Mouse (Mus musculus) forebrain, embryonic 10.5 days (tissue): ENCODE measurements around the gene Abat. TPM values are rescaled to one million over a fixed set of nuclear protein-coding genes. Genes with fewer than 3 reads are reported as not detected.

Source experiments
- DNase-seq: peaks from one replicate; pipeline ENCODE4 v3.0.0-alpha.2; 2017; ENCODE audit warnings: low spot score; ENCODE audit errors: extremely low spot score
- H3K27ac ChIP-seq: fragments of 300-500 bp; sonication (generic); 2 replicates; pipeline ENCODE4 v1.5.1; 2016; ENCODE audit warnings: mild to moderate bottlenecking
- H3K27me3 ChIP-seq: fragments of 300-500 bp; sonication (generic); 2 replicates; pipeline ENCODE4 v1.6.1; 2016; ENCODE audit warnings: mild to moderate bottlenecking; ENCODE audit not compliant: poor library complexity, severe bottlenecking
- H3K36me3 ChIP-seq: fragments of 300-500 bp; sonication (generic); replicated peaks from 2 replicates; pipeline ENCODE4 v1.6.1; 2016; ENCODE audit warnings: mild to moderate bottlenecking, moderate library complexity
- H3K4me1 ChIP-seq: fragments of 300-500 bp; sonication (generic); 2 replicates; pipeline ENCODE4 v1.6.1; 2016
- H3K4me3 ChIP-seq: fragments of 300-500 bp; sonication (generic); 2 replicates; pipeline ENCODE4 v1.5.1; 2016; ENCODE audit warnings: mild to moderate bottlenecking, moderate library complexity
- H3K9me3 ChIP-seq: fragments of 300-500 bp; sonication (generic); 2 replicates; pipeline ENCODE4 v1.6.1; 2016; ENCODE audit warnings: mild to moderate bottlenecking, moderate library complexity
- WGBS: fragments of 180-500 bp; shearing (Covaris S2); methylation state at CpG from one replicate; pipeline ENCODE4 v1.1.7; 2016; 5-methylcytosine and 5-hydroxymethylcytosine counted together
- polyA plus RNA-seq: library from polyadenylated mRNA; unstranded; fragments of >200 nt; fragmentation: Nextera tagmentation; extraction: Ambion mirVana; gene quantifications from 2 replicates; pipeline ENCODE4 v1.2.1, GENCODE M21; 2016

The Abat gene
- polyA plus RNA-seq, 1 experiment from 2014 or later = 16.2 TPM

- 94% methylated on average over 5 of the region's 5 CpGs for WGBS
- Histone ChIP-seq H3K4me3 (no peak overlapping the region), H3K27ac (no peak overlapping the region), H3K27me3 (no peaks in the 10 kb centered on the region), H3K4me1 (peaks cover 3% of the 10 kb centered on the region; the same call in 1 of the 2 replicates), H3K36me3 (peaks cover 4% of the 10 kb centered on the region; the same call in 1 of the 2 replicates), H3K9me3 (peaks cover 6% of the 10 kb centered on the region; the same call in 1 of the 2 replicates)
- no peak for DNase-seq
Measured at GRCm38 (mm10) chr16:8582579-8583295, 69.5 kb downstream of the Abat start.

- no peak overlapping the region for H3K27ac ChIP-seq
- H3K36me3 ChIP-seq = peaks cover 4% of the 10 kb centered on the region; the same call in 1 of the 2 replicates
- no peak overlapping the region for H3K4me3 ChIP-seq
- H3K27me3 ChIP-seq = no peaks in the 10 kb centered on the region
- WGBS = 80% methylated on average over 1 of the region's 1 CpGs
- H3K4me1 ChIP-seq = peaks cover 3% of the 10 kb centered on the region; the same call in 1 of the 2 replicates
- peaks cover 6% of the 10 kb centered on the region; the same call in 1 of the 2 replicates for H3K9me3 ChIP-seq
- no peak for DNase-seq
Measured at GRCm38 (mm10) chr16:8584248-8584647, 71.0 kb downstream of the Abat start.

- H3K27ac ChIP-seq = no peak overlapping the region
- 83% methylated on average over 5 of the region's 5 CpGs for WGBS
Measured at GRCm38 (mm10) chr16:8585056-8585455, 71.8 kb downstream of the Abat start.

GRCm38 (mm10) chr16:8595411-8595810 is 82.2 kb downstream of the Abat start:
- Histone ChIP-seq H3K9me3 (no peaks in the 10 kb centered on the region), H3K27me3 (no peaks in the 10 kb centered on the region), H3K36me3 (no peaks in the 10 kb centered on the region), H3K4me1 (no peaks in the 10 kb centered on the region), H3K27ac (no peak overlapping the region), H3K4me3 (no peak overlapping the region)
- DNase-seq = no peak
- WGBS = 79% methylated on average over 4 of the region's 4 CpGs

More at GRCm38 (mm10) chr16:8585056-8585455, 71.8 kb downstream of the Abat start:
- peaks cover 6% of the 10 kb centered on the region; the same call in 1 of the 2 replicates for H3K9me3 ChIP-seq
- DNase-seq = no peak
- peaks cover 4% of the 10 kb centered on the region; the same call in 1 of the 2 replicates for H3K36me3 ChIP-seq
- H3K27me3 ChIP-seq = no peaks in the 10 kb centered on the region
- no peak overlapping the region for H3K4me3 ChIP-seq
- H3K4me1 ChIP-seq = peaks cover 3% of the 10 kb centered on the region; the same call in 1 of the 2 replicates

GRCm38 (mm10) chr16:8596336-8596735 is 83.1 kb downstream of the Abat start:
- WGBS = 84% methylated on average over 4 of the region's 4 CpGs
- Histone ChIP-seq H3K9me3 (no peaks in the 10 kb centered on the region), H3K27ac (no peak overlapping the region)

GRCm38 (mm10) chr16:8597516-8597915 is 84.3 kb downstream of the Abat start:
- H3K36me3 ChIP-seq = no peaks in the 10 kb centered on the region
- no peaks in the 10 kb centered on the region for H3K9me3 ChIP-seq
- no peak overlapping the region for H3K27ac ChIP-seq
- 87% methylated on average over 5 of the region's 5 CpGs for WGBS
- no peak overlapping the region for H3K4me3 ChIP-seq
- no peaks in the 10 kb centered on the region for H3K27me3 ChIP-seq
- no peaks in the 10 kb centered on the region for H3K4me1 ChIP-seq
- no peak for DNase-seq

More at GRCm38 (mm10) chr16:8596336-8596735, 83.1 kb downstream of the Abat start:
- Histone ChIP-seq H3K27me3 (no peaks in the 10 kb centered on the region), H3K4me1 (no peaks in the 10 kb centered on the region), H3K36me3 (no peaks in the 10 kb centered on the region), H3K4me3 (no peak overlapping the region)
- no peak for DNase-seq

- Histone ChIP-seq H3K27ac (no peak overlapping the region), H3K4me1 (no peaks in the 10 kb centered on the region), H3K36me3 (no peaks in the 10 kb centered on the region), H3K9me3 (no peaks in the 10 kb centered on the region), H3K4me3 (no peak overlapping the region), H3K27me3 (no peaks in the 10 kb centered on the region)
- 92% methylated on average over 3 of the region's 3 CpGs for WGBS
- no peak for DNase-seq
Measured at GRCm38 (mm10) chr16:8603789-8604188, 90.6 kb downstream of the Abat start.

- no peaks in the 10 kb centered on the region for H3K4me1 ChIP-seq
- no peaks in the 10 kb centered on the region for H3K36me3 ChIP-seq
- no peaks in the 10 kb centered on the region for H3K27me3 ChIP-seq
- DNase-seq = no peak
- H3K4me3 ChIP-seq = no peak overlapping the region
- 83% methylated on average over 3 of the region's 3 CpGs for WGBS
- H3K27ac ChIP-seq = no peak overlapping the region
- H3K9me3 ChIP-seq = no peaks in the 10 kb centered on the region
Measured at GRCm38 (mm10) chr16:8610397-8610796, 97.2 kb downstream of the Abat start.

- 91% methylated on average over 8 of the region's 8 CpGs for WGBS
Measured at GRCm38 (mm10) chr16:8612214-8613005, 99.2 kb downstream of the Abat start.

GRCm38 (mm10) chr16:8613039-8613438 is 99.8 kb downstream of the Abat start:
- Histone ChIP-seq H3K4me1 (no peaks in the 10 kb centered on the region), H3K27me3 (no peaks in the 10 kb centered on the region)
- WGBS = 85% methylated on average over 4 of the region's 4 CpGs

More at GRCm38 (mm10) chr16:8612214-8613005, 99.2 kb downstream of the Abat start:
- no peaks in the 10 kb centered on the region for H3K27me3 ChIP-seq
- DNase-seq = no peak
- no peaks in the 10 kb centered on the region for H3K4me1 ChIP-seq
- no peak overlapping the region for H3K4me3 ChIP-seq
- no peaks in the 10 kb centered on the region for H3K36me3 ChIP-seq
- H3K9me3 ChIP-seq = no peaks in the 10 kb centered on the region
- H3K27ac ChIP-seq = no peak overlapping the region

GRCm38 (mm10) chr16:8613447-8613846 is 100.2 kb downstream of the Abat start:
- Histone ChIP-seq H3K27ac (no peak overlapping the region), H3K27me3 (no peaks in the 10 kb centered on the region), H3K4me1 (no peaks in the 10 kb centered on the region), H3K36me3 (no peaks in the 10 kb centered on the region), H3K4me3 (no peak overlapping the region), H3K9me3 (no peaks in the 10 kb centered on the region)
- 86% methylated on average over 3 of the region's 3 CpGs for WGBS
- no peak for DNase-seq

More at GRCm38 (mm10) chr16:8613039-8613438, 99.8 kb downstream of the Abat start:
- Histone ChIP-seq H3K27ac (no peak overlapping the region), H3K9me3 (no peaks in the 10 kb centered on the region), H3K36me3 (no peaks in the 10 kb centered on the region), H3K4me3 (no peak overlapping the region)
- DNase-seq = no peak

GRCm38 (mm10) chr16:8619659-8620314 is 106.6 kb downstream of the Abat start:
- no peak overlapping the region for H3K4me3 ChIP-seq
- DNase-seq = no peak
- H3K9me3 ChIP-seq = peaks cover 5% of the 10 kb centered on the region; the same call in 1 of the 2 replicates
- H3K36me3 ChIP-seq = no peaks in the 10 kb centered on the region
- H3K4me1 ChIP-seq = peaks cover 14% of the 10 kb centered on the region
- H3K27ac ChIP-seq = no peak overlapping the region
- H3K27me3 ChIP-seq = no peaks in the 10 kb centered on the region
- 68% methylated on average over 10 of the region's 10 CpGs for WGBS
